Mouse (Mus musculus): ENCODE measurements around the gene Thada. TPM values are rescaled to one million over a fixed set of nuclear protein-coding genes. Genes with fewer than 3 reads are reported as not detected.

Thada gene
- total RNA-seq, 2 experiments from 2014 or later, result 12.9 to 15.2 TPM

- DNase-seq (ENCODE audit: low spot score in 2 of 2), result no peak
Observed at GRCm38 (mm10) chr17:84166135-84166860, 299.7 kb downstream of the Thada start.

- no peak for DNase-seq (ENCODE audit: low spot score in 2 of 2)
Observed at GRCm38 (mm10) chr17:84165735-84166134, 300.3 kb downstream of the Thada start.

- DNase-seq (ENCODE audit: low spot score in 2 of 2), result no peak
Observed at GRCm38 (mm10) chr17:84164146-84164545, 301.9 kb downstream of the Thada start.

- no peak for DNase-seq (ENCODE audit: low spot score in 2 of 2)
Observed at GRCm38 (mm10) chr17:84163066-84163785, 302.8 kb downstream of the Thada start.

GRCm38 (mm10) chr17:84162211-84162760 lies 303.7 kb downstream of the Thada start:
- no peak for DNase-seq (ENCODE audit: low spot score in 2 of 2)

GRCm38 (mm10) chr17:84161231-84161854 lies 304.7 kb downstream of the Thada start:
- no peak for DNase-seq (ENCODE audit: low spot score in 2 of 2)

- DNase-seq (ENCODE audit: low spot score in 2 of 2), result no peak
Observed at GRCm38 (mm10) chr17:84158891-84159290, 307.1 kb downstream of the Thada start.

- no peak for DNase-seq (ENCODE audit: low spot score in 2 of 2)
Observed at GRCm38 (mm10) chr17:84158461-84158795, 307.6 kb downstream of the Thada start.

GRCm38 (mm10) chr17:84157743-84158460 lies 308.1 kb downstream of the Thada start:
- DNase-seq (ENCODE audit: low spot score in 2 of 2), result no peak

GRCm38 (mm10) chr17:84156748-84157742 lies 309.0 kb downstream of the Thada start:
- no peak for DNase-seq (ENCODE audit: low spot score in 2 of 2)

- DNase-seq (ENCODE audit: low spot score in 2 of 2), result no peak
Observed at GRCm38 (mm10) chr17:84156227-84156573, 309.8 kb downstream of the Thada start.

GRCm38 (mm10) chr17:84155516-84156226 lies 310.3 kb downstream of the Thada start:
- DNase-seq (ENCODE audit: low spot score in 2 of 2), result no peak

GRCm38 (mm10) chr17:84155029-84155338 lies 311.0 kb downstream of the Thada start:
- DNase-seq (ENCODE audit: low spot score in 2 of 2), result no peak

- DNase-seq (ENCODE audit: low spot score in 2 of 2), result no peak
Observed at GRCm38 (mm10) chr17:84154302-84155028, 311.5 kb downstream of the Thada start.

- DNase-seq (ENCODE audit: low spot score in 2 of 2), result no peak
Observed at GRCm38 (mm10) chr17:84152976-84153786, 312.8 kb downstream of the Thada start.

GRCm38 (mm10) chr17:84152206-84152975 lies 313.6 kb downstream of the Thada start:
- DNase-seq (ENCODE audit: low spot score in 2 of 2), result no peak

GRCm38 (mm10) chr17:84151306-84151705 lies 314.7 kb downstream of the Thada start:
- DNase-seq (ENCODE audit: low spot score in 2 of 2), result no peak

Measured in layer of hippocampus, adult 18-20 months (tissue).